Mouse (Mus musculus): ENCODE measurements around the gene Gm21586.
"Not testable (repeated sequence)": the region's sequence is repeated elsewhere in the genome, so short reads cannot be mapped to it uniquely, and the experiment has no call there.

The Gm21586 gene

DNA sequence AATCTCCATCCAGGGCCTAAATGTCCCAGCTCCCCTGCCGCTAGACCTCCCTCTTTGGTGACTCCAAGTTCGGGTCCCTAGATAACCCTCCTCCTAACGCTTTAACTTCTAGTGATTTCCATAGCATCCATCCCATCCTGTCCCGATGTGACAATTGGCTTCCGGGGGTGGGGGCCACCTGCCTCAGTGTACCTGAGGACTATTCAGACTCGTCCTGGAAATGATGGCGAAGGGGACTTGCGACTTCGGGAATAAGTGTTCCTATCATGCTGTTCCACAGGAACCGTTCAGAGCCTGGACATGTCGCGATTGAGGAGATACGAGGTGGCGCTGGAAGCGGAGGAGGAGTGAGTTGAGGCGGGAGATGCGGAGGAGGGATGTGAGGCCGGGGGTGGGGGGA lies at the start of gene Gm21586:
Gene Gm21586 (plus strand): TSS at position 301 of the 400 bp plus-strand sequence.
- not testable (repeated sequence) for DNase-seq (ENCODE audit: low spot score in 2 of 2)

GRCm38 (mm10) chr4:42466452-42466851 lies 27.3 kb downstream of the Gm21586 start, which contains the start of gene Gm2163:
TSS of gene Gm2163 (plus strand) at chr4:42466752.
- not testable (repeated sequence) for DNase-seq (ENCODE audit: low spot score in 2 of 2)
